In genomic region chrX:7672739-7673138, GRCm38 (mm10) we compare ENCODE assay signal across 1 mouse cellular context.
TF ChIP-seq lines count a peak whose summit lies in the region.

No protein-coding gene starts in this region.

TF ChIP-seq in CH12.LX, 34 proteins besides CTCF, POLR2A, EP300 and RAD21 (continued from another document):
- TF ChIP-seq MYC (IDR thresholded peaks at IDR 0.05; ENCODE audit: low read depth, low read length) (peak; percentile 73; the same call in 1 of the 2 replicates), MEF2A (IDR thresholded peaks at IDR 0.05; ENCODE audit: borderline replicate concordance, low read depth, low read length) (peak; percentile 22; the same call in 1 of the 2 replicates), CHD2 (IDR thresholded peaks at IDR 0.05; ENCODE audit: low read length) (peak; percentile 74; the same call in 1 of the 2 replicates), UBTF (IDR thresholded peaks at IDR 0.05; ENCODE audit: low read depth, low read length) (no peak), ZNF384 (IDR thresholded peaks at IDR 0.05; ENCODE audit: low read depth, low read length) (no peak), IRF4 (IDR thresholded peaks at IDR 0.05; ENCODE audit: low read depth, low read length) (no peak), E2F4 (IDR thresholded peaks at IDR 0.05; ENCODE audit: insufficient replicate concordance, low read depth, low read length) (no peak), PAX5 (IDR thresholded peaks at IDR 0.05; ENCODE audit: low read length) (no peak), MXI1 (IDR thresholded peaks at IDR 0.05; ENCODE audit: low read depth, low read length) (peak; percentile 3; the same call in 1 of the 2 replicates), ETS1 (conservative IDR thresholded peaks at IDR 0.05; ENCODE audit: low read depth, low read length) (peak; percentile 85)
